Mouse (Mus musculus) bone marrow, adult 2 months (tissue): Measurements from ENCODE around the gene Cth.

ENCODE experiments used
- CTCF ChIP-seq: fragments of 200-500 bp; IDR thresholded peaks from 2 replicates; pipeline ENCODE4 v1.5.1; 2011; ENCODE audit warnings: low read length, control low read depth; ENCODE audit not compliant: control insufficient read depth, insufficient read depth
- POLR2A ChIP-seq: fragments of 200-500 bp; IDR thresholded peaks from 2 replicates; pipeline ENCODE4 v1.6.1; 2011; ENCODE audit warnings: low read depth, mild to moderate bottlenecking, control low read depth, low read length, borderline replicate concordance; ENCODE audit not compliant: control insufficient read depth

DNA sequence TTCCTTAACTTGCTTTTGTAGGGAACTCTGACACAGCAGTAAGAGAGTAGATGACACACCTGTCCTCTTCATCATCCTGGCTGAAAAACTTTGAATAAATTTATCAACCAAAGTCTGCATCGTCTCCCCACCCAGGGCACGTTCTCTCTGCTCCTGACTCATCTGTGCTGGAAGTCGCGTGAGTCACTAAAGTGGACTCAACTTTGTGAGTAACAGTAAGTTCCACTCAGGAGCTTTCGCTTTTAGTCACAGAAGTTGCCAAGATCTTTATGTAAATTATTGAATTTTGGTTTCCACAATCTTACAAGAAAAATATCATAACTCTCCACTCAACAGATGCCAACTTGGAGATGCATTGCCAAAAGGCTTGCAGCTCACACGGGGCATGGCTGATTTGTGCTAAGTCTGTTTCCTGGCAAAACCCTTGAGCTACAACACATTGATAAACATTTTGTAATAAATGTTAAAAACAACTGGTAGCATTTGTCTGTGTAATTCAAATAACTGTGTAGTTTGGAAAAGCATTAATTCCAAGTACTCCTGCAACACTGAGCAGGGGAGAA is 40.7 kb downstream of the Cth start:
- TF ChIP-seq POLR2A: no peak
- no peak for TF ChIP-seq CTCF
